Mouse (Mus musculus) gastrocnemius, postnatal 14 days (tissue): ENCODE measurements around the gene Tuba8. TPM values are rescaled to one million over a fixed set of nuclear protein-coding genes. Genes with fewer than 3 reads are reported as not detected.

ENCODE experiments used
- DNase-seq: peaks from one replicate; pipeline ENCODE4 v3.0.0; 2021; ENCODE audit warnings: mixed read lengths
- intact Hi-C: fragments of 180-260 bp; cut with DNase I; formaldehyde crosslinking; loops from one replicate; pipeline ENCODE4 v1.15.1; 2025; ENCODE audit warnings: low total_unique reads
- total RNA-seq, 2 experiments: library from RNA; stranded (reverse); gene quantifications; 2 replicates each; pipeline ENCODE4 v1.2.3; 2021

Gene Tuba8
- total RNA-seq, 2 experiments from 2014 or later, result 149 to 227 TPM

GRCm38 (mm10) chr6:121223001-121223400 lies 12.5 kb downstream of the Tuba8 start:
- intact Hi-C loops, result no loop called here
- DNase-seq, result no peak

- intact Hi-C loops, result no loop called here
- DNase-seq, result no peak
Measured at GRCm38 (mm10) chr6:121224067-121224466, 13.6 kb downstream of the Tuba8 start.

- DNase-seq, result no peak
Measured at GRCm38 (mm10) chr6:121224993-121225392, 14.5 kb downstream of the Tuba8 start.

GRCm38 (mm10) chr6:121226043-121226442 lies 15.5 kb downstream of the Tuba8 start:
- DNase-seq, result no peak

More at GRCm38 (mm10) chr6:121224993-121225392, 14.5 kb downstream of the Tuba8 start:
- intact Hi-C loops, result no loop called here

GRCm38 (mm10) chr6:121226744-121227143 lies 16.2 kb downstream of the Tuba8 start:
- DNase-seq, result no peak
- intact Hi-C loops, result no loop called here

More at GRCm38 (mm10) chr6:121226043-121226442, 15.5 kb downstream of the Tuba8 start:
- intact Hi-C loops, result no loop called here

GRCm38 (mm10) chr6:121228421-121228820 lies 17.9 kb downstream of the Tuba8 start:
- intact Hi-C loops, result no loop called here
- no peak for DNase-seq

GRCm38 (mm10) chr6:121232652-121233051 lies 22.2 kb downstream of the Tuba8 start:
- intact Hi-C loops, result no loop called here
- DNase-seq, result no peak

GRCm38 (mm10) chr6:121236386-121236785 lies 25.9 kb downstream of the Tuba8 start:
- no peak for DNase-seq
- intact Hi-C loops, result no loop called here

- intact Hi-C loops, result no loop called here
- no peak for DNase-seq
Measured at GRCm38 (mm10) chr6:121238209-121238608, 27.7 kb downstream of the Tuba8 start.

GRCm38 (mm10) chr6:121241780-121242179 lies 31.3 kb downstream of the Tuba8 start:
- DNase-seq, result no peak
- intact Hi-C loops, result no loop called here

GRCm38 (mm10) chr6:121243161-121243560 lies 32.7 kb downstream of the Tuba8 start:
- intact Hi-C loops, result no loop called here
- DNase-seq, result no peak

GRCm38 (mm10) chr6:121245127-121246036 lies 34.9 kb downstream of the Tuba8 start, which contains the start of gene Usp18:
TSS of gene Usp18 (plus strand) at chr6:121245906.
- peak; percentile 92 for DNase-seq
- intact Hi-C loops, result no loop called here

GRCm38 (mm10) chr6:121246037-121246361 lies 35.5 kb downstream of the Tuba8 start:
- DNase-seq, result no peak
- intact Hi-C loops, result no loop called here

- no peak for DNase-seq
- intact Hi-C loops, result no loop called here
Measured at GRCm38 (mm10) chr6:121250406-121250805, 39.9 kb downstream of the Tuba8 start.

- DNase-seq, result no peak
- intact Hi-C loops, result no loop called here
Measured at GRCm38 (mm10) chr6:121251256-121251655, 40.8 kb downstream of the Tuba8 start.

- peak; percentile 57 for DNase-seq
- intact Hi-C loops, result loop anchor here (10.0 kb wide), 1 partner anchor 76 kb away; the partner anchor contains the start of gene Pex26
Measured at GRCm38 (mm10) chr6:121260548-121260947, 50.1 kb downstream of the Tuba8 start.

- intact Hi-C loops, result loop anchor here (10.0 kb wide), 1 partner anchor 76 kb away; the partner anchor contains the start of gene Pex26
- DNase-seq, result no peak
Measured at GRCm38 (mm10) chr6:121261233-121261632, 50.7 kb downstream of the Tuba8 start.

- intact Hi-C loops, result loop anchor here (10.0 kb wide), 1 partner anchor 77 kb away; the partner anchor contains the start of gene Pex26
- no peak for DNase-seq
Measured at GRCm38 (mm10) chr6:121262004-121262403, 51.5 kb downstream of the Tuba8 start.

GRCm38 (mm10) chr6:121262496-121262895 lies 52.0 kb downstream of the Tuba8 start:
- intact Hi-C loops, result loop anchor here (10.0 kb wide), 1 partner anchor 78 kb away; the partner anchor contains the start of gene Pex26
- no peak for DNase-seq

- no peak for DNase-seq
- intact Hi-C loops, result loop anchor here (2.0 to 10.0 kb wide), 3 partner anchors 65 to 262 kb away; no protein-coding TSS in a partner anchor
Measured at GRCm38 (mm10) chr6:121270156-121270555, 59.7 kb downstream of the Tuba8 start.

- DNase-seq, result no peak
- intact Hi-C loops, result loop anchor here (2.0 to 10.0 kb wide), 3 partner anchors 63 to 261 kb away; no protein-coding TSS in a partner anchor
Measured at GRCm38 (mm10) chr6:121271707-121272074, 61.2 kb downstream of the Tuba8 start.
